Mouse (Mus musculus) ES-E14 (cell line): ENCODE measurements around the gene Tff1.

ENCODE experiments used
- CHD2 ChIP-seq: IDR thresholded peaks from 2 replicates; pipeline ENCODE4 v1.6.1; 2014; ENCODE audit warnings: mild to moderate bottlenecking, low read depth, low read length, inconsistent platforms
- ZC3H11A ChIP-seq: IDR thresholded peaks from 2 replicates; pipeline ENCODE4 v1.6.1; 2012; ENCODE audit warnings: low read depth, mild to moderate bottlenecking, inconsistent platforms, low read length, borderline replicate concordance

GRCm38 (mm10) chr17:31209376-31209930 lies 44.4 kb upstream of the Tff1 start:
- TF ChIP-seq ZC3H11A (no peak), CHD2 (no peak)
